Mouse (Mus musculus): Measurements from ENCODE around the gene Ccdc136. TPM values are rescaled to one million over a fixed set of nuclear protein-coding genes. Genes with fewer than 3 reads are reported as not detected.

Gene Ccdc136
- polyA plus RNA-seq, 1 experiment from 2014 or later, result 30.3 TPM

GRCm38 (mm10) chr6:29444773-29445172 is 48.7 kb downstream of the Ccdc136 start:
- Histone ChIP-seq H3K4me1 (ENCODE audit: control insufficient read depth, insufficient read depth, low read length) (no peaks in the 10 kb centered on the region), H3K9ac (ENCODE audit: low read depth, low read length) (no peak overlapping the region), H3K36me3 (ENCODE audit: control insufficient read depth, insufficient read depth, low read length) (peaks cover 55% of the 10 kb centered on the region), H3K4me2 (replicated peaks; ENCODE audit: low read depth, low read length) (no peak overlapping the region), H3K27ac (ENCODE audit: low read depth, low read length) (no peak overlapping the region), H3K9me3 (ENCODE audit: control insufficient read depth, low read length) (no peaks in the 10 kb centered on the region), H3K27me3 (ENCODE audit: control insufficient read depth, insufficient read depth, low read length) (no peaks in the 10 kb centered on the region), H3K4me3 (ENCODE audit: low read length) (no peak overlapping the region)
- ATAC-seq (ENCODE audit: low FRiP score, low TSS enrichment), result no peak
- WGBS, result 68% methylated on average over 11 of the region's 11 CpGs

DNA sequence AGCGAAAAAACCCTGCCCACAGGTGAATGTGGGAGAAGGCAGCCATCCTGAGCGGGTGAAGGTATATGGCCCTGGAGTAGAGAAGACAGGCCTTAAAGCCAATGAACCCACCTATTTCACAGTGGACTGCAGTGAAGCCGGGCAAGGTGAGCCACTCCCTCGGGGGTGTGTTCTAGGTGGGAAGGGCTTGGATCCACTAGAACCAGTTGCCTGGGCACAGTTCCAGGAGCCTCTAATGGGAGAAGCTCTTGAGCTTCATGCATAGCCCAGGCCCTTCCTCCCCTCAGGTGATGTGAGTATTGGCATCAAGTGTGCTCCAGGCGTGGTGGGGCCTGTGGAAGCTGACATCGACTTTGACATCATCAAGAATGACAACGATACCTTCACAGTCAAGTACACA is 49.2 kb downstream of the Ccdc136 start:
- ATAC-seq (ENCODE audit: low FRiP score, low TSS enrichment), result no peak
- Histone ChIP-seq H3K4me1 (ENCODE audit: control insufficient read depth, insufficient read depth, low read length) (no peaks in the 10 kb centered on the region), H3K4me2 (replicated peaks; ENCODE audit: low read depth, low read length) (no peak overlapping the region), H3K36me3 (ENCODE audit: control insufficient read depth, insufficient read depth, low read length) (peaks cover 56% of the 10 kb centered on the region), H3K27ac (ENCODE audit: low read depth, low read length) (no peak overlapping the region), H3K9me3 (ENCODE audit: control insufficient read depth, low read length) (no peaks in the 10 kb centered on the region), H3K9ac (ENCODE audit: low read depth, low read length) (no peak overlapping the region), H3K27me3 (ENCODE audit: control insufficient read depth, insufficient read depth, low read length) (no peaks in the 10 kb centered on the region), H3K4me3 (ENCODE audit: low read length) (no peak overlapping the region)
- 94% methylated on average over 7 of the region's 7 CpGs for WGBS

GRCm38 (mm10) chr6:29449858-29450257 is 53.7 kb downstream of the Ccdc136 start:
- ATAC-seq (ENCODE audit: low FRiP score, low TSS enrichment), result no peak
- peaks cover 70% of the 10 kb centered on the region for H3K36me3 ChIP-seq (ENCODE audit: control insufficient read depth, insufficient read depth, low read length)
- no peak overlapping the region for H3K4me3 ChIP-seq (ENCODE audit: low read length)
- no peak overlapping the region for H3K9ac ChIP-seq (ENCODE audit: low read depth, low read length)
- WGBS, result 37% methylated on average over 4 of the region's 4 CpGs
- H3K9me3 ChIP-seq (ENCODE audit: control insufficient read depth, low read length), result no peaks in the 10 kb centered on the region
- no peak overlapping the region for H3K4me2 ChIP-seq (replicated peaks; ENCODE audit: low read depth, low read length)
- H3K4me1 ChIP-seq (ENCODE audit: control insufficient read depth, insufficient read depth, low read length), result no peaks in the 10 kb centered on the region
- H3K27ac ChIP-seq (ENCODE audit: low read depth, low read length), result no peak overlapping the region
- H3K27me3 ChIP-seq (ENCODE audit: control insufficient read depth, insufficient read depth, low read length), result no peaks in the 10 kb centered on the region

GRCm38 (mm10) chr6:29450667-29451066 is 54.6 kb downstream of the Ccdc136 start:
- Histone ChIP-seq H3K27ac (ENCODE audit: low read depth, low read length) (no peak overlapping the region), H3K27me3 (ENCODE audit: control insufficient read depth, insufficient read depth, low read length) (no peaks in the 10 kb centered on the region), H3K4me3 (ENCODE audit: low read length) (no peak overlapping the region), H3K36me3 (ENCODE audit: control insufficient read depth, insufficient read depth, low read length) (peaks cover 70% of the 10 kb centered on the region), H3K9me3 (ENCODE audit: control insufficient read depth, low read length) (no peaks in the 10 kb centered on the region), H3K9ac (ENCODE audit: low read depth, low read length) (no peak overlapping the region), H3K4me2 (replicated peaks; ENCODE audit: low read depth, low read length) (no peak overlapping the region), H3K4me1 (ENCODE audit: control insufficient read depth, insufficient read depth, low read length) (no peaks in the 10 kb centered on the region)
- WGBS, result 93% methylated on average over 6 of the region's 6 CpGs
- ATAC-seq (ENCODE audit: low FRiP score, low TSS enrichment), result no peak

- Histone ChIP-seq H3K9me3 (ENCODE audit: control insufficient read depth, low read length) (no peaks in the 10 kb centered on the region), H3K4me2 (replicated peaks; ENCODE audit: low read depth, low read length) (no peak overlapping the region), H3K4me3 (ENCODE audit: low read length) (no peak overlapping the region), H3K27ac (ENCODE audit: low read depth, low read length) (no peak overlapping the region), H3K27me3 (ENCODE audit: control insufficient read depth, insufficient read depth, low read length) (no peaks in the 10 kb centered on the region), H3K36me3 (ENCODE audit: control insufficient read depth, insufficient read depth, low read length) (peaks cover 24% of the 10 kb centered on the region), H3K9ac (ENCODE audit: low read depth, low read length) (no peak overlapping the region), H3K4me1 (ENCODE audit: control insufficient read depth, insufficient read depth, low read length) (no peaks in the 10 kb centered on the region)
- 64% methylated on average over 7 of the region's 7 CpGs for WGBS
- no peak for ATAC-seq (ENCODE audit: low FRiP score, low TSS enrichment)
These were observed 65.4 kb downstream of the Ccdc136 start for GRCm38 (mm10) chr6:29461502-29461901.

DNA sequence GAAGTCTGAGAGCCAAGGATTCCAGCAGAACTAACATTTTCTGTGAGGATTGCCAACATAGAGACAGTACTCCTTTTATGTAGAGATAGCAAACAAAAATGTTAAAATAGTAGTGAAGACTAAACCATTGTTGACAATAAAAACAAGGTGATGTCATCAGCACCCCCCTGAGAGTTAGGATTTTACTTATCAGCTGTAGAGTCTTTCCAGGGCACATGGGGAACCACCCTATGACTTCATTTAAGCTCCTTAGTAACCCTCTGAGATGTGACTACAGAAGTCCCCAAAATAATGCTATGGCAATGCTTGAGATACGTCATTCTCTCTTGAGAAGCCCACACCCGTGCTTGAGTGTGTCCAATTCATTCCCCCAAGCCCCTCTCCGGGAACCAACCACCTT is 67.3 kb downstream of the Ccdc136 start:
- H3K36me3 ChIP-seq (ENCODE audit: control insufficient read depth, insufficient read depth, low read length), result peaks cover 11% of the 10 kb centered on the region; the same call in 1 of the 2 replicates
- no peak for ATAC-seq (ENCODE audit: low FRiP score, low TSS enrichment)
- H3K27ac ChIP-seq (ENCODE audit: low read depth, low read length), result no peak overlapping the region
- no peak overlapping the region for H3K9ac ChIP-seq (ENCODE audit: low read depth, low read length)
- no peaks in the 10 kb centered on the region for H3K27me3 ChIP-seq (ENCODE audit: control insufficient read depth, insufficient read depth, low read length)
- WGBS, result 84% methylated on average over 3 of the region's 3 CpGs
- no peaks in the 10 kb centered on the region for H3K9me3 ChIP-seq (ENCODE audit: control insufficient read depth, low read length)
- H3K4me3 ChIP-seq (ENCODE audit: low read length), result no peak overlapping the region
- no peak overlapping the region for H3K4me2 ChIP-seq (replicated peaks; ENCODE audit: low read depth, low read length)
- H3K4me1 ChIP-seq (ENCODE audit: control insufficient read depth, insufficient read depth, low read length), result no peaks in the 10 kb centered on the region

DNA sequence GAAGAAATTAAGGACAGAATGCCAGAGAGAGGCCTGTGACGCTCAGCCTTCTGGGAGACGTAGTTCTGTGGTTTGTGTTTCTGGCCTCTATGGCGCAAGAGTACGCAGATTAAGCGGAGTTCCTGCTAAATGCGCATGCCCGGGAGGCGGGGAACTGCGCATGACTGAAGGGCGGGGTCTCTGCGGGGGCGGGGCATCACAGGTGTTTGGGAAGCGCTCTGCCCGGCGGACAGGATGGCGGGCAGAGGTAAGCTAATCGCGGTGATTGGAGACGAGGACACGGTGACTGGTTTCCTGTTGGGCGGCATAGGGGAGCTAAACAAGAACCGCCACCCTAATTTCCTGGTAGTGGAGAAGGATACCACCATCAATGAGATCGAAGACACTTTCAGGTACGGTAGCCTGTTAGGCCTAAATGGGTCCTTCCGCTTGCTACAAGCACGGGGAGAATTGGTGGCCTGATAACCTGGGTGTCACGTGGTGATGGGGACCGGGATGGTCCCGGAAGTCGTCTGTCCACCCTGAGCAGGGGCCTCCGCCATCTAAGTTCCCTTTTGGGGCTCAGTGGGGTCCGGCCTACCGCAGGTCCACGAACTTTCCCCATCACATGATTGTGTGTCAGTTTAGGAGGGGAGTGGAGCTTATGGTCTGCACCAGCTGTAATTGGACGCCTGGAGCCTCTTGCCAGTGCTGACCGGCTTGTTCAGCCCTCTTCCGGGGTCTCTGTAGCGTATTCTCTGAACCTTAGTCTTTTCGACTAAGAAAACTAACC is 71.7 kb downstream of the Ccdc136 start, which contains the start of gene Atp6v1f:
Gene Atp6v1f (plus strand): TSS at position 136 of the 772 bp plus-strand sequence.
- no peaks in the 10 kb centered on the region; the same call in 1 of the 2 replicates for H3K4me1 ChIP-seq (ENCODE audit: control insufficient read depth, insufficient read depth, low read length)
- under 1% methylated on average over 39 of the region's 39 CpGs for WGBS
- peak; percentile 93 for ATAC-seq (ENCODE audit: low FRiP score, low TSS enrichment)
- peak within 1 kb of the TSS; percentile 38 for H3K4me2 ChIP-seq (replicated peaks; ENCODE audit: low read depth, low read length)
- H3K9ac ChIP-seq (ENCODE audit: low read depth, low read length), result peak within 1 kb of the TSS; percentile 66
- H3K4me3 ChIP-seq (ENCODE audit: low read length), result peak within 1 kb of the TSS; percentile 71
- peak within 1 kb of the TSS; percentile 48 for H3K27ac ChIP-seq (ENCODE audit: low read depth, low read length)
- H3K36me3 ChIP-seq (ENCODE audit: control insufficient read depth, insufficient read depth, low read length), result peaks cover 18% of the 10 kb centered on the region; the same call in 1 of the 2 replicates
- H3K27me3 ChIP-seq (ENCODE audit: control insufficient read depth, insufficient read depth, low read length), result no peaks in the 10 kb centered on the region
- no peaks in the 10 kb centered on the region for H3K9me3 ChIP-seq (ENCODE audit: control insufficient read depth, low read length)

GRCm38 (mm10) chr6:29468851-29469250 is 72.7 kb downstream of the Ccdc136 start:
- no peak overlapping the region for H3K27ac ChIP-seq (ENCODE audit: low read depth, low read length)
- H3K4me1 ChIP-seq (ENCODE audit: control insufficient read depth, insufficient read depth, low read length), result peaks cover 4% of the 10 kb centered on the region
- H3K27me3 ChIP-seq (ENCODE audit: control insufficient read depth, insufficient read depth, low read length), result no peaks in the 10 kb centered on the region
- H3K9ac ChIP-seq (ENCODE audit: low read depth, low read length), result peak overlapping the region; percentile 66
- no peak for ATAC-seq (ENCODE audit: low FRiP score, low TSS enrichment)
- H3K36me3 ChIP-seq (ENCODE audit: control insufficient read depth, insufficient read depth, low read length), result peaks cover 18% of the 10 kb centered on the region; the same call in 1 of the 2 replicates
- H3K4me2 ChIP-seq (replicated peaks; ENCODE audit: low read depth, low read length), result peak overlapping the region; percentile 38
- H3K4me3 ChIP-seq (ENCODE audit: low read length), result peak overlapping the region; percentile 71
- 84% methylated on average over 3 of the region's 3 CpGs for WGBS
- H3K9me3 ChIP-seq (ENCODE audit: control insufficient read depth, low read length), result no peaks in the 10 kb centered on the region

- 82% methylated on average over 4 of the region's 4 CpGs for WGBS
- no peak for ATAC-seq (ENCODE audit: low FRiP score, low TSS enrichment)
- Histone ChIP-seq H3K4me2 (replicated peaks; ENCODE audit: low read depth, low read length) (no peak within 1 kb of the TSS), H3K9ac (ENCODE audit: low read depth, low read length) (no peak within 1 kb of the TSS), H3K4me1 (ENCODE audit: control insufficient read depth, insufficient read depth, low read length) (peaks cover 8% of the 10 kb centered on the region), H3K4me3 (ENCODE audit: low read length) (no peak within 1 kb of the TSS), H3K27me3 (ENCODE audit: control insufficient read depth, insufficient read depth, low read length) (no peaks in the 10 kb centered on the region), H3K27ac (ENCODE audit: low read depth, low read length) (no peak within 1 kb of the TSS), H3K9me3 (ENCODE audit: control insufficient read depth, low read length) (no peaks in the 10 kb centered on the region), H3K36me3 (ENCODE audit: control insufficient read depth, insufficient read depth, low read length) (peaks cover 18% of the 10 kb centered on the region; the same call in 1 of the 2 replicates)
These were observed 75.0 kb downstream of the Ccdc136 start, which contains the start of gene Atp6v1fnb for GRCm38 (mm10) chr6:29471137-29471536. TSS of gene Atp6v1fnb (plus strand) at chr6:29471437.

All from kidney, embryonic 14.5 days (tissue).